Mouse (Mus musculus) hematopoietic stem cell, adult 5-6 weeks (primary cell): ENCODE measurements around the gene Kcnq2. TPM values are rescaled to one million over a fixed set of nuclear protein-coding genes. Genes with fewer than 3 reads are reported as not detected.

ENCODE experiments used
- ATAC-seq, 2 experiments: fragments of 125-278 bp in 1 of 2; replicated peaks in 1 of 2; 2 replicates each; pipeline ENCODE4 v1.8.0; 2016 to 2017; ENCODE audit warnings: inconsistent platforms in 2 of 2, mild to moderate bottlenecking in 2 of 2, moderate number of reproducible peaks in 2 of 2, low read depth in 1 of 2, moderate TSS enrichment in 1 of 2; ENCODE audit not compliant: low FRiP score in 2 of 2, poor library complexity in 2 of 2, severe bottlenecking in 2 of 2, insufficient read depth in 1 of 2, low TSS enrichment in 1 of 2
- total RNA-seq: library from RNA; stranded (forward); fragments of 172-1452, 232-1000 nt; gene quantifications from 2 replicates; pipeline ENCODE4 v1.2.3, GENCODE M21; 2017

Gene Kcnq2
- total RNA-seq, 1 experiment from 2014 or later = not detected

DNA sequence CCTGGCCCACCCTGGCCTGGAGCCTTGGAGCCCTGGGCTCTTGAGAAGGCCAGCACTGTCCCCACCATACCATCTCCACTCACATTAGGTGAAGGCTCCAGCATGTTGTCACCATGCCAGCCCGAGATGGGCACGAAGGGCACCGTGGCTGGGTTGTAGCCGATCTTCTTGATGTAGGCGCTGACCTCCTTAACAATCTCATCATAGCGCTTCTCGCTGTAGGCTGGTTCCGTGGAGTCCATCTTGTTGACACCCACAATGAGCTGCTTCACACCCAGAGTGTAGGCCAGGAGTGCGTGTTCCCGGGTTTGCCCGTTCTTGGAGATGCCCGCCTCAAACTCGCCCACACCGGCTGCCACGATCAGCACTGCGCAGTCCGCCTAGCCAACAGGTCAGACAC, 17.6 kb upstream of the Kcnq2 start:
- ATAC-seq = no peak

DNA sequence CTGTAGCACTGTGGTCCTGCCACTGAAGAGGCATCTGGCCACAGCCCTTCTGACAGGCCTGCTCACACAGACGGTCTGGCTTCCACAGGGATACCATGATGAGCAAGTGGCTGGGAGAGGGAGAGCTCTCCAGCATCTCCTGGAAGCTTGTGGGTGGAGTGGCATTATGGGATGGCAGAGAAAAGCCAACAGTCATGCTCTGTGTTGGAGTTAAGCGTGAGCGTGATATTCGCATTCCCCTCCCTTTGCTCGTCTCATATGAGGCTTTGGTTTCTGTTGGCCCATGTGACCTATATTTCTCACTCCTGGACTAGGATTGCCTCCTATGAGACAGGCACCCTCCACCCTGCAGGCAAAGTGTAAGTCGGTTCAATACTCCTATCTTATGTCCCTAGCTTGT, 15.2 kb upstream of the Kcnq2 start:
- ATAC-seq = no peak

DNA sequence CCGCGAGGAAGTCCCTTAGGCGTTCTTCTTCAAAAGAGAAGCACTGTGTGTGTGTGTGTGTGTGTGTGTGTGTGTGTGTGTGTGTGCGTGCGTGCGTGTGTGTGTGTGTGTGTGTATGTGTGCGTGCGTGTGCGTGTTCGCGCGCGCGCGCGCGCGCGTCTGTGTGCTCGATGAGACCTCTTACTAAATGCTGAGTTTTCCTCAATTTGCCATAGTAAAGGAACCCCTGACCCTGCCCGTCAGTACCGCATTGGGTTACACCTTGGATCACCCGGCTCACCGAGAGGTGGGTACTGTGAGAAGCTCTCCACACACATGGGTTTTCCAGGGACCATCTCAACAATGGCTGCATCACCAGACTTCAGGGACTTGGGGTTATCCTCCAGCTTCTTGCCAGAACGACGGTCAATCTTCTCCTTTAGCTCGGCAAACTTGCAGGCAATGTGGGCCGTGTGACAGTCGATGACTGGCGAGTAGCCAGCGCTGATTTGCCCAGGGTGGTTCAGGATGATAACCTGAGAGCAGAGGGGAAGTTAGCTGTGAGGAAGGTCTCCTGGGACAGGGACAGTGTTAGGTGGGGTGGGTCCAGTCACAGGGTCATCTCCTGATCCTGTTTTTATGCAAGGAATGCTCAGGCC, 13.3 kb upstream of the Kcnq2 start:
- no peak for ATAC-seq

GRCm38 (mm10) chr2:181147546-181148317, 12.6 kb upstream of the Kcnq2 start:
- 0 out of 4 replicates have a peak, but pooled peaks of 1 of the 2 experiments have one; percentile 20 for ATAC-seq

- ATAC-seq = no peak
Measured at GRCm38 (mm10) chr2:181146976-181147545, 12.0 kb upstream of the Kcnq2 start.

GRCm38 (mm10) chr2:181144675-181145074, 9.6 kb upstream of the Kcnq2 start:
- no peak for ATAC-seq

DNA sequence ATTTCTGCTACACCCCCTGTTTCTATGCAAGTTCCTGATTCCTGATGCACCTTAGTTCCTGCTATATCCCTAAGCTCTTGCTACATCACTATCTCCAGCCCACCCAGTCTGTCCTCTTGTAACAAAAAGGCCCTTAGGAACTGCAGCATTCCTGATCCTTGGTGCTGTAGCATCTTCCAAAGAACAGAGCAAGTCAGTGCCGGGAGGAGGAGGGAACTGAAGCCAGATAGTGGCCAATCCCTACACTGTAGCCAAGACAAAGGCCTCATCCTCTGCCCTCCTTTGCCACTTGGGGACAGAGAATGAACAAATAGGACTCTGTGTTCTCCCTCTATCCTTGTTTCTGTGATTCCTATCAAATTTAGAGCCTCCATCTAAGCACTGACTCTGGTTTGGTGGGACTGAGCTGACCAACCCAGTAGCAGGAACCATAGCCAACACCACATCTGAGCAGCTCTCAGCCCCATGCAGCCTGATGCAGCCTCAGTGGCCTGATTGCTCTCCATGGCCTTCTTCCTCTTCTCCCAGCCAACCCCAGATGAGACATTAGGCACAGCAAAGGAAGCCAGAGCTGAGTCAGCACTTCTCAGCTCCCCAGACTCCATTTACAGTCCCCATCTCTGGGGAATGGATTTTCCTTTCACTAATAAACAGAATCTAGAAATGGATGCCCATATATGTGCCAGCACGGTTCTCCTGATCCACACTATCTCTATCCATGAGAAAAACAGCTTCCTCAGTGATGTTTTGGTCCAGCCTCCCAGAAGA, 8.6 kb upstream of the Kcnq2 start:
- no peak for ATAC-seq

GRCm38 (mm10) chr2:181142703-181143135, 7.6 kb upstream of the Kcnq2 start:
- no peak for ATAC-seq

- ATAC-seq = no peak
Measured at GRCm38 (mm10) chr2:181139641-181140193, 4.6 kb upstream of the Kcnq2 start.

GRCm38 (mm10) chr2:181136934-181137333, 1.8 kb upstream of the Kcnq2 start:
- peak in 1 of 2 experiments; percentile 51; a peak in 2 of 4 replicates for ATAC-seq

- ATAC-seq = no peak
Measured at GRCm38 (mm10) chr2:181135446-181135818, 332 bp upstream of the Kcnq2 start.

DNA sequence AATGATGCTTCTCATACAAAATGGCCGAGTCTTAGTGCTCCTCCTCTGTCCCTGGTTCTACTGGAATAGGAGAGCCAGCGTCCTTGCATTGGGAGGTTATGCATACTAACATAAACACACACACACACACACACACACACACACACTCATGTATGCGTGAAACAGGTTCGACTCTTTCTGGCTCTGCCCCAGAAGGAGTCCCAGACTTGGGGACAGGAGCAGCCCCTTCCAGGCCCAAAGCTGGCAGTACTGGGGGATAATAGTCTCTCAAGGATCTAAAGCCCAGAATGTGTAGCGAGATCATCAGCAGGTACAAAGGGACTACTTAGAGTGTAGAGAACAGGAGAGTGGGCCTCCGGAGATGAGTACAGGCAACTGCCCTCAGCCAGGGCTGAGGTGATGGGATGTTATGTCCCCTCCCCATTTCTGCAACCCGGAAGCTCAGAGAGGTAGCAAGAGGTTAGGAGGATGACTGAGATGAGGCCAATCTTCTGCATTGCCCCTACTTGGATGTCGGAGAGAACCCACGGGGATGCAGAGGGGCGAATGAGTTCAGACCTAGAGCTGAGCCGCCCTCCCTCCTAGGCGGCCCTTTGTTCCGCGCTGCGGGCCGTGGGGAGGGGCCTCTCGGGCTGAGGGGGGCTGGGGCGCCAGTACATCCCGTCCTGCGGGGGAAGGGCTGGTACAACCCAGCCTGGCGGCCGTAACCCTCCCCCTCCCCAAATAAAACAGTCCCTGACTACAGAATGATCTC, 1.1 kb downstream of the Kcnq2 start:
- ATAC-seq = no peak

- no peak for ATAC-seq
Measured at GRCm38 (mm10) chr2:181130245-181130644, 4.9 kb downstream of the Kcnq2 start.

DNA sequence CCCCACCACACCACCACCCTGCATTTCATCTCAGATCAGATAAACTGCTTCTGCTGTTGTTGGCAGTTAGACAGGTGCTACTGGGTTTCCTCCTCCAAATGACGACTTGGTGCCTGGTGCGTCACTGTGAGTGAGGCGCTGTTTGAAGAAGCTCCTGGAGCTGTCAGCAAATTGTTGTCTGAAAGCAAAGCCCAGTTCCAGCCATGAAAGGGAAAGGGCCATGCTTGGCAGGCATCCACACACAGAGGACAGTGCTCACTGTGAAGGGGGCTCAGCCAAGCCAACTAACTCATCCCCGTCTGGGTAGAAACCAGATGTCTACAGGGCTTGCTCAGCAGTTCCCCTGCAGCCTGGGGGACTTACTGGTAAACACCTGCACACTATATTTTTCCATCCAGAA, 6.1 kb downstream of the Kcnq2 start:
- ATAC-seq = no peak

DNA sequence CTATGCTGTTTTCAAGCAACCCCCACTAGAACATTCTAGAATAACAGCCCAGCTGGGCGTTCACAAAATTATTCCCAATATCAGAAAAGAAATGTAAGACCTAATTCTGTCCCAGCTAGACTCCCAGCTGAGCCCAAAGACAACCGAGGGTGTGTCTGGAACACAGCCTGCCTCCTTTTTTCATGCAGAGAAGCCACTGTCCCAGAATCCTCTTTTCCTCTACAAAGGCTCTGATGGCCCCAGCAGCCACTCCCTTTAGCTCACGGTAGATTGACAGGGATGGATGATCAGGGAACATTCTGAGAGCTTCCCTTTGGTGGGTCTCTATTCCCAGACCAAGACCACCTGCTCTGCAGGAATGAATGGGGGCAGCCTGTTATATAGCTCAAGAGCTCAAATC, 7.3 kb downstream of the Kcnq2 start:
- ATAC-seq = no peak

DNA sequence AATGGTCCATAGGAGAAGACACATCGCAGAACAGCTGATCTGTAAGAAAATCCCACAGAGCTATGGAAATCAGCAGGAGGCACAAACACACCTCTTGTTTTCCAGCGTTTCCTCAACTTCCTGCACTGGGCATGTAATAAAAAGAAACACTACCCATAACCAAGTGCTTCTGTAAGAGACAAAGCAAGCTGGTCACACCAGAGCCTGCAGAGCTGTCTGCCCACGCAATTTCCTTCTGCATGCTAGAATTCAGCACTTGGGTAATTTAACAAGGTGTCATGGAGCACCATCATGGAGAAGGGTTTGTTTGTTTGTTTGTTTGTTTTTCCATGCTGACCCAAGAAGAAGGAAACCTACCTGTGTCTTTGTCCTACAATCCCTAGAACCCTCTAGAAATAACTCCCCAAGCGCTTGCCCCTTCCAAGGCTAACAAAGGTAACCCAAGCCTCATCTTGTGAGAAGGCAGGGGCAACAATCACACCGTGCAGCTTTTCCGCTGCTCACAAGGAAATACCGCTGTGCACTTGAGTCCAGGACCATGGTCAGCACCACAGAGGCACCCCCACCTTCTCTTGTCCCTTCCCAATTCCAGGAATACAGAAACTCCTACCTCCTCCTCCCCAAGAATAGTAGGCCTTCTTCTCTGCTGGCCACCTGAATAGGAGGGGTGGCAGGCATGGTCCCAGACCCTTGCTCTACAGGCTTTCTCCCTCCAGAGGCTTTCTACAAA, 9.2 kb downstream of the Kcnq2 start:
- no peak for ATAC-seq
